Mouse (Mus musculus): ENCODE measurements around the gene Gm10230. TPM values are rescaled to one million over a fixed set of nuclear protein-coding genes. Genes with fewer than 3 reads are reported as not detected.

The Gm10230 gene
- polyA plus RNA-seq (2012; rRNA removed) = not detected in 2 replicates

GRCm38 (mm10) chrX:27494782-27495181, at the start of gene Gm10230:
Gene Gm10230 (minus strand): TSS chrX:27494882.

